Mouse (Mus musculus): ENCODE measurements at regions not wholly inside any gene's neighbourhood (a gene's known extent, or its start where the extent isn't known, plus 50 kb on each side); places are given as distances from the start of the nearest gene placed in this dataset.

GRCm38 (mm10) chr17:88116321-88116720 is 51.2 kb upstream of the Fbxo11 start:
- in situ Hi-C loops (cut with MseI, MboI) = no loop called here

GRCm38 (mm10) chr17:88118714-88119113 is 53.6 kb upstream of the Fbxo11 start:
- in situ Hi-C loops (cut with MseI, MboI) = no loop called here

GRCm38 (mm10) chr17:88123711-88124110 is 58.6 kb upstream of the Fbxo11 start:
- in situ Hi-C loops (cut with MseI, MboI) = no loop called here

- in situ Hi-C loops (cut with MseI, MboI) = no loop called here
These were observed 62.0 kb upstream of the Fbxo11 start for GRCm38 (mm10) chr17:88127126-88127525.

GRCm38 (mm10) chr17:88131297-88131696 is 66.2 kb upstream of the Fbxo11 start:
- in situ Hi-C loops (cut with MseI, MboI) = no loop called here

- in situ Hi-C loops (cut with MseI, MboI) = no loop called here
These were observed 66.9 kb upstream of the Fbxo11 start for GRCm38 (mm10) chr17:88131980-88132379.

GRCm38 (mm10) chr17:88132601-88133346 is 67.7 kb upstream of the Fbxo11 start:
- in situ Hi-C loops (cut with MseI, MboI) = no loop called here

GRCm38 (mm10) chr17:88134546-88134945 is 69.5 kb upstream of the Fbxo11 start:
- in situ Hi-C loops (cut with MseI, MboI) = no loop called here

GRCm38 (mm10) chr17:88141538-88141937 is 76.4 kb upstream of the Fbxo11 start:
- in situ Hi-C loops (cut with MseI, MboI) = no loop called here

- in situ Hi-C loops (cut with MseI, MboI) = no loop called here
These were observed 76.9 kb upstream of the Fbxo11 start for GRCm38 (mm10) chr17:88142003-88142402.

- in situ Hi-C loops (cut with MseI, MboI) = no loop called here
These were observed 77.7 kb upstream of the Fbxo11 start for GRCm38 (mm10) chr17:88142809-88143208.

- in situ Hi-C loops (cut with MseI, MboI) = no loop called here
These were observed 78.4 kb upstream of the Fbxo11 start for GRCm38 (mm10) chr17:88143378-88143943.

GRCm38 (mm10) chr17:88158550-88158949 is 93.5 kb upstream of the Fbxo11 start:
- in situ Hi-C loops (cut with MseI, MboI) = no loop called here

GRCm38 (mm10) chr17:88159212-88159668 is 94.1 kb upstream of the Fbxo11 start:
- in situ Hi-C loops (cut with MseI, MboI) = no loop called here

- in situ Hi-C loops (cut with MseI, MboI) = no loop called here
These were observed 95.0 kb upstream of the Fbxo11 start for GRCm38 (mm10) chr17:88159851-88160676.

- in situ Hi-C loops (cut with MseI, MboI) = no loop called here
These were observed 95.5 kb upstream of the Fbxo11 start for GRCm38 (mm10) chr17:88160677-88161001.

GRCm38 (mm10) chr17:88161766-88162165 is 96.7 kb upstream of the Fbxo11 start:
- in situ Hi-C loops (cut with MseI, MboI) = no loop called here

- in situ Hi-C loops (cut with MseI, MboI) = no loop called here
These were observed 99.7 kb upstream of the Fbxo11 start for GRCm38 (mm10) chr17:88164805-88165204.

- in situ Hi-C loops (cut with MseI, MboI) = no loop called here
These were observed 100.7 kb upstream of the Fbxo11 start for GRCm38 (mm10) chr17:88165811-88166210.

GRCm38 (mm10) chr17:88168262-88169096 is 103.4 kb upstream of the Fbxo11 start:
- in situ Hi-C loops (cut with MseI, MboI) = no loop called here

GRCm38 (mm10) chr17:88171606-88172005 is 106.5 kb upstream of the Fbxo11 start:
- in situ Hi-C loops (cut with MseI, MboI) = no loop called here

Measured in mouse trophoblast stem cell (cell line).